8 mouse cellular contexts compared by ENCODE assay signal in the genomic region with DNA sequence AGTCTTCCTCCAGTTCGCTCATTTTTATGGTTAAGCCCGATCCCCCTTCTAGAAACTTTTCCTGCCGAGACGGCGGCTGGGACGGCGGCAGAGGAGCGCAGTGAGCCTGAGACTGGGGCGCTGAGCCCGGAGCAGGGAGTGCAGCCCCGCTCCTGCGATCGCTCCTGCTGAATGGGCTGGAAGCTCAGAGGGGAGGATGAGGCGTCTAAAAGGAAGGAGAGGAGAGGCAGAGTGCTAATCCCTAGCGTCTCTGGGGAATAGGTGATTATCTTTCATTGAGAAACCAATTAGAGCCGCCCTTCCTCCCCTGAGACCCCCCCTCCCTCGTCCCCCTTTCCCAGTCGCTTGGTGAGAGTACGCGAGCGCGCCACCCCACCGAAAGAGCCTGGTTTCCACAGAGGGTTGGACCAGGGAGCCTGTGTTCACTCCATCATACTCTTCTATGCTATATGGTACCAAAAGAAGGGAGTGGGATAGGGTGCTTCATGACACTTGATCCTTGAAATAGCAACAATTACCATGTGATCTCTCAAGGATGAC. TPM values are rescaled to one million over a fixed set of nuclear protein-coding genes. Genes with fewer than 3 reads are reported as not detected.
DNase-seq lines count a peak whose midpoint lies in the region; ATAC-seq and TF ChIP-seq lines count a peak whose summit lies in the region.

Gene Prkg1, minus strand, starts transcription at position 233 of the 540 bp plus-strand sequence.

- peak within 1 kb of the TSS; percentile 48 for H3K4me3 ChIP-seq in lung, embryonic 14.5 days (ENCODE audit: low read depth, low read length)
- peak within 1 kb of the TSS; percentile 62 for H3K4me3 ChIP-seq in intestine, embryonic 15.5 days (replicated peaks)
- H3K4me3 ChIP-seq in liver, embryonic 11.5 days (ENCODE audit: low read depth, low read length) = peak within 1 kb of the TSS; percentile 65
- H3K4me3 ChIP-seq in neural tube, embryonic 12.5 days = peak within 1 kb of the TSS; percentile 51

- no peaks in the 10 kb centered on the region for H3K9me3 ChIP-seq in lung, embryonic 14.5 days (ENCODE audit: low read depth, low read length)
- H3K9me3 ChIP-seq in intestine, embryonic 15.5 days = no peaks in the 10 kb centered on the region
- no peaks in the 10 kb centered on the region for H3K9me3 ChIP-seq in liver, embryonic 11.5 days (ENCODE audit: control insufficient read depth, low read length)
- H3K9me3 ChIP-seq in neural tube, embryonic 12.5 days = no peaks in the 10 kb centered on the region

- ATAC-seq in lung, embryonic 14.5 days (ENCODE audit: insufficient read depth) = peak; percentile 58; the same call in 1 of the 2 replicates
- peak; percentile 36; the same call in 1 of the 2 replicates for ATAC-seq in granulocyte monocyte progenitor cell, adult 5-6 weeks (replicated peaks; ENCODE audit: poor library complexity, severe bottlenecking)
- peak; percentile 73 for ATAC-seq in intestine, embryonic 15.5 days
- peak; percentile 53; the same call in 1 of the 2 replicates for ATAC-seq in liver, embryonic 11.5 days (replicated peaks; ENCODE audit: low FRiP score)
- ATAC-seq in neural tube, embryonic 12.5 days (ENCODE audit: low FRiP score, low read depth) = peak; percentile 78

- H3K36me3 ChIP-seq in lung, embryonic 14.5 days (ENCODE audit: insufficient read depth) = no peaks in the 10 kb centered on the region
- H3K36me3 ChIP-seq in intestine, embryonic 15.5 days = no peaks in the 10 kb centered on the region
- no peaks in the 10 kb centered on the region for H3K36me3 ChIP-seq in liver, embryonic 11.5 days (ENCODE audit: control insufficient read depth, insufficient read depth, low read length)
- no peaks in the 10 kb centered on the region for H3K36me3 ChIP-seq in neural tube, embryonic 12.5 days

- no peak for TF ChIP-seq CTCF in lung, embryonic 14.5 days (IDR thresholded peaks at IDR 0.05; ENCODE audit: low read depth)

- peak; percentile 69 for DNase-seq in lung, embryonic 14.5 days
- DNase-seq in lung, postnatal 25 days (ENCODE audit: low spot score) = no peak
- DNase-seq in brain, adult 2 months (ENCODE audit: low read depth, low spot score) = peak; percentile 22
- peak; percentile 39 for DNase-seq in liver, embryonic 11.5 days (ENCODE audit: low spot score)
- DNase-seq in cerebellum, postnatal 36 days = no peak

- peak within 1 kb of the TSS; percentile 65 for H3K4me2 ChIP-seq in lung, embryonic 14.5 days
- peak within 1 kb of the TSS; percentile 96 for H3K4me2 ChIP-seq in intestine, embryonic 15.5 days (replicated peaks)
- peak within 1 kb of the TSS; percentile 87 for H3K4me2 ChIP-seq in liver, embryonic 11.5 days
- peak within 1 kb of the TSS; percentile 92 for H3K4me2 ChIP-seq in neural tube, embryonic 12.5 days (replicated peaks)

- H3K4me1 ChIP-seq in lung, embryonic 14.5 days (ENCODE audit: insufficient read depth) = no peaks in the 10 kb centered on the region; the same call in 1 of the 2 replicates
- 0 out of 2 replicates have a peak, but pooled peaks cover 9% of the 10 kb centered on the region for H3K4me1 ChIP-seq in intestine, embryonic 15.5 days (replicated peaks)
- H3K4me1 ChIP-seq in liver, embryonic 11.5 days (replicated peaks; ENCODE audit: control insufficient read depth, insufficient read depth, low read length) = peaks cover 20% of the 10 kb centered on the region
- peaks cover 31% of the 10 kb centered on the region for H3K4me1 ChIP-seq in neural tube, embryonic 12.5 days

- WGBS in lung, embryonic 14.5 days = 1% methylated on average over 22 of the region's 23 CpGs
- 0% methylated on average over 18 of the region's 23 CpGs for WGBS in intestine, embryonic 15.5 days
- under 1% methylated on average over 23 of the region's 23 CpGs for WGBS in liver, embryonic 11.5 days
- under 1% methylated on average over 23 of the region's 23 CpGs for WGBS in neural tube, embryonic 12.5 days

- H3K27ac ChIP-seq in lung, embryonic 14.5 days (ENCODE audit: low read depth) = peak within 1 kb of the TSS; percentile 93
- peak within 1 kb of the TSS; percentile 84 for H3K27ac ChIP-seq in intestine, embryonic 15.5 days
- H3K27ac ChIP-seq in liver, embryonic 11.5 days (ENCODE audit: low read depth, low read length) = peak within 1 kb of the TSS; percentile 4; the same call in 1 of the 2 replicates
- no peak within 1 kb of the TSS; the same call in 1 of the 2 replicates for H3K27ac ChIP-seq in neural tube, embryonic 12.5 days

- H3K27me3 ChIP-seq in lung, embryonic 14.5 days (ENCODE audit: insufficient read depth, low read length) = no peaks in the 10 kb centered on the region
- H3K27me3 ChIP-seq in intestine, embryonic 15.5 days (replicated peaks) = 0 out of 2 replicates have a peak, but pooled peaks cover 3% of the 10 kb centered on the region
- H3K27me3 ChIP-seq in liver, embryonic 11.5 days (replicated peaks; ENCODE audit: control insufficient read depth, insufficient read depth, low read length) = peaks cover 8% of the 10 kb centered on the region; the same call in 1 of the 2 replicates
- H3K27me3 ChIP-seq in neural tube, embryonic 12.5 days (replicated peaks) = peaks cover 20% of the 10 kb centered on the region

- H3K9ac ChIP-seq in lung, embryonic 14.5 days = peak within 1 kb of the TSS; percentile 63
- peak within 1 kb of the TSS; percentile 58 for H3K9ac ChIP-seq in intestine, embryonic 15.5 days
- peak within 1 kb of the TSS; percentile 64 for H3K9ac ChIP-seq in liver, embryonic 11.5 days (ENCODE audit: low read depth, low read length)
- H3K9ac ChIP-seq in neural tube, embryonic 12.5 days = peak within 1 kb of the TSS; percentile 64

RNA-seq across cellular contexts. Expression of gene Prkg1, which starts in this region (rescaled TPM):
- 6.0 and 7.9 TPM in 2 replicates for polyA plus RNA-seq in lung, embryonic 14.5 days (2014; fragmentation: Nextera tagmentation; extraction: Ambion mirVana)
- not detected in 2 replicates for total RNA-seq in granulocyte monocyte progenitor cell, adult 5-6 weeks (2014; fragmentation: Nextera tagmentation)
- total RNA-seq in granulocyte monocyte progenitor cell, adult 5-6 weeks (2017) = 0.31 TPM in 1 of 2 replicates, not detected in the other
- polyA plus RNA-seq in intestine, embryonic 15.5 days (2015; fragmentation: Nextera tagmentation; extraction: Ambion mirVana) = 8.3 and 9.1 TPM in 2 replicates
- polyA plus RNA-seq in liver, embryonic 11.5 days (2014; fragmentation: Nextera tagmentation; extraction: Ambion mirVana) = 1.9 and 2.2 TPM in 2 replicates
- 9.8 and 11.5 TPM in 2 replicates for polyA plus RNA-seq in neural tube, embryonic 12.5 days (2016; fragmentation: Nextera tagmentation; extraction: Ambion mirVana)

Comparison
In these comparisons a context has a peak if more than half of its experiments do, and no peak if none do; other contexts are left out.
1. DNase-seq: peak in lung, embryonic 14.5 days (single experiment), brain, adult 2 months (single experiment) and liver, embryonic 11.5 days (single experiment); none in lung, postnatal 25 days (single experiment) and cerebellum, postnatal 36 days (0 of 2).
2. Peak in ATAC-seq in granulocyte monocyte progenitor cell, adult 5-6 weeks; RNA of the gene not detected or under 1 TPM.
3. Peak in every context shown above with its lines, with median percentiles within 50 percentile points of each other: ATAC-seq, H3K4me2 ChIP-seq, H3K4me3 ChIP-seq and H3K9ac ChIP-seq.